Mouse (Mus musculus) embryonic fibroblast, embryonic 13.5 days (primary cell): ENCODE results near the gene Ccne1. TPM values are rescaled to one million over a fixed set of nuclear protein-coding genes. Genes with fewer than 3 reads are reported as not detected.
A peak's percentile ranks its signal among the peaks of the same experiment; 100 is the strongest.

ENCODE experiments used
- H3K27ac ChIP-seq: 2 replicates; pipeline ENCODE4 v1.5.1; 2012; ENCODE audit warnings: low read length, control low read depth, inconsistent platforms; ENCODE audit not compliant: insufficient read depth
- H3K4me1 ChIP-seq: 2 replicates; pipeline ENCODE4 v1.6.1; 2011; ENCODE audit warnings: low read length; ENCODE audit not compliant: control insufficient read depth, insufficient read depth
- H3K4me3 ChIP-seq: 2 replicates; pipeline ENCODE4 v1.5.1; 2011; ENCODE audit warnings: mild to moderate bottlenecking, control low read depth, low read length; ENCODE audit not compliant: insufficient read depth
- CTCF ChIP-seq: IDR thresholded peaks from 2 replicates; pipeline ENCODE4 v1.5.1; 2011; ENCODE audit warnings: mild to moderate bottlenecking, control low read depth, low read length, moderate library complexity, borderline replicate concordance; ENCODE audit not compliant: insufficient read depth
- POLR2A ChIP-seq: IDR thresholded peaks from 2 replicates; pipeline ENCODE4 v1.6.1; 2011; ENCODE audit warnings: low read depth, mild to moderate bottlenecking, control low read depth, low read length, moderate library complexity
- polyA plus RNA-seq: library from polyadenylated mRNA; stranded (reverse); fragments of >200 nt; gene quantifications from 2 replicates; pipeline ENCODE4 v1.2.4, GENCODE M21; 2011; ENCODE audit warnings: low read depth; ENCODE audit not compliant: missing spikeins, insufficient read length

Ccne1 gene
- 47.9 and 51.0 TPM in 2 replicates for polyA plus RNA-seq

DNA sequence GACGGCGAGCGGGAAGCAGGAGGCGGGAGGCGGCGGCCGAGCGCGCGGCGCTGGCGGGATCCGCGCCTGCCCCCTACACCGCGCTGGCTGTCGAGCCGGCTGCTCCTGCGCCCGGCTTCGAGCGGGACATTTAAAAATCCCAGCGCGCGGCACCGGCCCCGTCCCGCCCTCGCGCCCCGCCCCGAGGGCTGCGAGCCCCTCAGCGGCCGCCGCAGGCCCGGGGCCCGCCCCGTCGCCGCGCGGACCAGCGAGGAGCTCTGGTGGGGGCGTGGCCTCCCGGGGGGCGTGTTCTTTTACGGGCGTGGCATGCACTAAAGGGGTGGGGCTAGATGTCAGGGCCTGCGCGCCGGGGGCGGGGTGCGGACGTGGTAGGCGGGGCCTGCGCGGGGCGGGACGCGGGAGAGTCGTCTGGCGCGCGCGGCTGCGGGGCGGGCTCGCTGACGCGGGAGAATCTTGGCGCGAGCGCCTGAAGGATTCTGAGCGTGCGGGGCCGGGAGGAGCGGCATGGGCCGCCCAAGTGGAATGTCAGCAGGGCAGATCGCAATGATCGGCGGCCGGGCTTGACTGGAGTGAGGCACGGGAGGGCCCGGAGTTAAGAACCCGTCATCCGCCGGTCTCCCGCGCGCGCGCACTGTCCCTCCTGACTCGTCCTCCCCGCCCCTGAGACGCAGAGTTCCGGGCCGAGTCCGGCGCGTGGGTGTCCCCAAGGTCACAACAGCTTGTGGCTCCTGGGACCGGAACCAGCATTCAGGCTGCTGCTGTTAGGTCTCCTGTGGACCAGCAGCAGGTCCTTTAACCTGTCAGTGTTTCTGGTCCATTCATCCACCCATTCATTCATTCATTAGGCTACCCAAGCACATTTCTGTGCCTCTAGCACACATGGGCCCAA, at the start of gene Ccne1:
Gene Ccne1 (minus strand): TSS at position 164 of the 889 bp plus-strand sequence.
- Histone ChIP-seq H3K4me1 (peaks cover 3% of the 10 kb centered on the region), H3K4me3 (peak within 1 kb of the TSS; percentile 59), H3K27ac (peak within 1 kb of the TSS; percentile 50)
- TF ChIP-seq CTCF (no peak), POLR2A (peak; percentile 58)

DNA sequence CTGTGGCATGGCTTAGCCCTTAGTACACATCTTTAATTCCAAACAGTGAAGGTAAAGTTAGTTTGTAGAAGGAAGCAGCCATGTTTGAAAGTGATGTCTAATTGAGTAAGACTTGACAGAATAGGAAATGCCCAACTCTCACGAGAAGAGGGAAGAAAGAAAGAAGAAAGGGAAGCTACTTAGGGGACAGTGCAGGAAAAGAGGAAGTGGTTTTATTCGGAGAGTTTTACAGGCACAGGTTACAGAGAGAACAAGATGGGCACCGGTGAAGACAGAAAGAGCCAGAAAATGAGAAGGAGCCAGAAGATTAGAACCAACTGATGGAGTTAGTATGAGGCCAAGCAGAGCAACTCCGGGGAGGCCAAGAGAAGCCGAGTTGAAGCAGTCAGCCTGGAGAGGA, 48.5 kb upstream of the Ccne1 start:
- TF ChIP-seq POLR2A (no peak), CTCF (no peak)
- H3K4me1 ChIP-seq: no peaks in the 10 kb centered on the region
- H3K4me3 ChIP-seq: no peak overlapping the region
- no peak overlapping the region for H3K27ac ChIP-seq

DNA sequence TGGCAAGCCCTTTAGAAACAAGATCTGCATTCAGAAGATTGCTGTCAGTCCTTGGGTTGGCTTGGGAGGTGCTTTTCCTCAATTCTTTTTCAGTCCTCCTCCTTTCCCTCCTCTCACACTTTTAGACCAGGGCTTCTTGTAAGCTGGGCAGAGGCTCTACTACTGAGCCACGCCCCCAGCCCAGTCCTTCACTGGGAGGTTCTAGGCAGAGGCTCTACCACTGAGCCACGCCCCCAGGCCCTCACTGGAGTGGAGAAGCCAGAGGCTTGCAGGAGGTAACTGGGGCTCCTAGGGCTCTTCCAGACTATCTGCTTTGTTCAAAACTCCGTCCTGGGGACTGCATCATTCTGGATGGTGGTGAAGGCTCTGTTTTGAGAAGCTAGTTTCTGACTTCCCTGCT, 45.2 kb upstream of the Ccne1 start:
- Histone ChIP-seq H3K27ac (no peak overlapping the region), H3K4me1 (no peaks in the 10 kb centered on the region), H3K4me3 (no peak overlapping the region)
- no peak for TF ChIP-seq POLR2A
- TF ChIP-seq CTCF: no peak

DNA sequence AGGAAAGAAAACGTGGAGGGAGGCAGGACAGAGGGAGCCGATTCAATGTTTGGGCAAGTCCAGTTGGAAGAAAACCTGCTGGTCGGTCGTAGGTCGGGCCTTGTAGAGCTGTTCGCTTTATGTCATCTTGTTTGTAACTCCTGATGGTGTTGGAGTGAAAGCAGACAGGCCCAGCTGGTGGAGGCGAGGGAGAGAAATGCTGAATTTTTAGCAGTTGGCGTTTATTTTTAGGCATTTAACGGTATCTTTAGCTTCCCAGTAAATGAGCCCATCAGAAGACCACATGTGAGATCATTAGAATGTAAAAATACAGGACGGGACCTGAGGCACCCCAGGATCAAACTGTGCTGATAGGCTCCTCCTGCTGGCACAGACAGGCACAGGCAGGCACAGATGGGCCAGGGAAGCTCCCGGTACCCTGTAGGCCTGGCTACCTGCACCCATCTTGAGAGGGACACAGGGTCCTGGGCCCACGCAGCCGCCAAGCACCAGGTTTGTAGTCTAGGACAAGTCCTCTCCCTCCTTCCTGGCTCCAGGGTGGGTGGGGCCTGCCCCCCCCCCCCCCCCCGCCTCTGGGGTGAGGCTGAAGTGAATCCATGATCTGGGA, 44.5 kb upstream of the Ccne1 start:
- no peak overlapping the region for H3K4me3 ChIP-seq
- H3K4me1 ChIP-seq: no peaks in the 10 kb centered on the region
- H3K27ac ChIP-seq: no peak overlapping the region
- TF ChIP-seq POLR2A (no peak), CTCF (no peak)

DNA sequence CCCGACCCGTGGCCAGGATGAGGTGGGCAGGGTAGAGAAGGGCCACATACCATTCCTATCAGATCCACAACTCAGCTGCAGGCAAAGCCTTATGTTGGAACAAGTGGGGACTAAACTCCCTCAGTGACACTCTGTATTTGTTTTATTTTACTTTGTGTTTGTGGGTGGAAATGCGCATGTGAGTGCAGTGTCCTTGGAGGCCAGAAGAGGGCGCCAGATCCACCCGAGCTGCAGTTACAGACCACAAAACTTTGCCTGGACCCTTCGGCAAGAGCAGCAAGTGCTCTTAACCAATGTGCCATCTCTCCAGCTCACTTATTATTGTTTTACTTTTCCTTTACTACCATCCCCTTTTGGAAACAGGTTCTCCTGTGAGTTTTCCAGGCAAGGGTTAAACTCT, 40.1 kb upstream of the Ccne1 start:
- Histone ChIP-seq H3K27ac (no peak overlapping the region), H3K4me3 (no peak overlapping the region), H3K4me1 (no peaks in the 10 kb centered on the region)
- TF ChIP-seq CTCF (no peak), POLR2A (no peak)

DNA sequence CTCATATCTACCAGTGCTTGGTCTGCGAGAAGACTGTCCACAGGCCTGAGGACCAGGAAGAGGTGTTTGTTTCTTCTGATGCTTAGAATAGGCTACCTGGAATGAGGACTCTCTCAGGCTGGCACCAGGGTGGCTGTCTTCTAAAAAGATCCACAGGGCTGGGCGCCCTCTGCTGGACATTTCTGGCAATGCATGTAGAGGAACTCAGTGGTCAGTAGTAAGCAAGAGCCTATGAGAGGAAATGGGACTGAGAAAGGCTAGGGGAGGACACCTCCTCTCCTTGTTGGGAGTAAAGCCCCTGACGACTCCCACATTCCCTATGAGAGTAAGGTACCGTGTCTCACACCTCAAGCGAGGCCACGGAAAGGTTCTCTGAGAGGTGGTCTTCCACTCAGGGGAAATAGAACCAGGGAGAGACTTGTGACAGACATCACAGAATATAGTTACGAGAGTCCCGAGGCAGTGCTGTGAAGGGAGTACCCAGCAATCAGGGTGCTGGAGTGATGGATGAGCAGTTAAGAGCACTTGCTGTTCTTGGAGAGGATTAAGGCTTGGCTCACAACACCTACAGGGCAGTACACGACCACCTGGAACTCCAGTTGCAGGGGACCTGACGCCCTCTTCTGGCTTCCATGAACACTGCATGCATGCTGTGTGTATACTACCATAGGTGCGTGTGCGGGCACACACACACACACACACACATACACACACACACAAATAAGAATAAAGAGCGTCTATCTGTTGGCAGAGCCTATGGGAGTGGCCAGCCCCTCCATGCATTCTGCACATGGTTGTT, 34.6 kb upstream of the Ccne1 start:
- TF ChIP-seq POLR2A: no peak
- peak; percentile 59 for TF ChIP-seq CTCF
- H3K27ac ChIP-seq: no peak overlapping the region
- no peak overlapping the region for H3K4me3 ChIP-seq
- 0 out of 2 replicates have a peak, but pooled peaks cover 2% of the 10 kb centered on the region for H3K4me1 ChIP-seq

DNA sequence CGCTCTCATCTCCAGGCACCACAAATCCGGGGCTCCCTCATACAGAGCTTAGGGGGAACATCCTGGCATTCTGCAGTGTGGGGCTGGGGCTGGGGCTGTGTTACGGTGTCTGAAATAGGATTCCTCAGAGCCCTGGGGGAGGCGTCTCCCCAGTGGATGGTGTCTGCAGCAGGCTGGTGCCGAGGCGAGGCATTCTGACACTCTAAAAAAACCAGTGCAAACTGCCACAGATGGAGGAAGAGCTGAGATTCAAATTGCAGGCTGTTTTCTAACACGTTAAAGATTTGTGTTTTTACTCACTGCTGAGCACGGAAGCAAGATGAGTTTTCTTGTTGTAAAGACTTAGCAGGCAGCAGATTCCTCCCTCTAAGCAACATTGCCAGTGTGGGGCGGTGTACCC, 33.0 kb upstream of the Ccne1 start:
- H3K27ac ChIP-seq: no peak overlapping the region
- H3K4me3 ChIP-seq: no peak overlapping the region
- H3K4me1 ChIP-seq: 0 out of 2 replicates have a peak, but pooled peaks cover 2% of the 10 kb centered on the region
- no peak for TF ChIP-seq POLR2A
- TF ChIP-seq CTCF: no peak

DNA sequence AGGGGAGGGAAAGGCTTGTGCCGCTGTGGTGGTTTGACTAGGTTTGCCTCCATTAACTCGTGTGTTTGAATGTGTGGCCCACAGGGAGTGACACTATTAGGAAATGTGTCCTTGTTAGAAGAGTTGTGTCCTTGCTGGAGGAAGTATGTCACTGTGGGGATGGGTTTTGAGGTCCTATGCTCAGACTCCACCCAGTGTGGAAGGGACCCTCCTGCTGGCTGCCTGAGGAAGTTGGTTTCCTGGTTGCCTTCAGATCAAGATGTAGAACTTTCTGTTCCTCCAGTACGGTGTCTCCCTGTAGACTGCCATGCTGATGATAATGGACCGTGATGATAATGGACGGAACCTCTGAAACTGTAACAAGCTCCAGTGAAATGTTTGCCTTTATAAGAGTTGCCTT, 27.1 kb upstream of the Ccne1 start:
- no peak overlapping the region for H3K4me3 ChIP-seq
- H3K4me1 ChIP-seq: no peaks in the 10 kb centered on the region
- H3K27ac ChIP-seq: no peak overlapping the region
- TF ChIP-seq CTCF: no peak
- no peak for TF ChIP-seq POLR2A

DNA sequence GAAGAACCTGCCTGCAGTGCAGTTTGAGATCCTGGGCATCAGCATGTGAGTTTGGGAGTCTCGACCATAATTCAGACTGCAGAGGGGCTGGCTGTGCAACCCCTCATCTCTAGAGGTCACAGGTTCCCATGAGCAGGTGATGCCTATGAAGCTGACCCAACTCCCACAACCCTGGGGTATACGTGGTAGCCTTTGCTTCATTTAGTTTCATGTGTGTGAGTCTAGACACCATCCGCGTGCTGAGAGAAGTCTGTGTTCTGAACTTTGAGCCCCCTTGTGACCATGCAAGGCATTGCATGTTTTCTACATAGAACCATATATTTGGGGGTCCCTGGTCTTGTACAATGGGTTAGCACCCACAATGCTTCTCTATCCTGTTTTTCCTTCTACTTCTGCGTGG, 23.9 kb upstream of the Ccne1 start:
- Histone ChIP-seq H3K27ac (no peak overlapping the region), H3K4me1 (no peaks in the 10 kb centered on the region), H3K4me3 (no peak overlapping the region)
- TF ChIP-seq POLR2A: no peak
- peak; percentile 26; the same call in 1 of the 2 replicates for TF ChIP-seq CTCF
